Mouse (Mus musculus) CH12.LX (cell line): ENCODE measurements around the gene Trhde. TPM values are rescaled to one million over a fixed set of nuclear protein-coding genes. Genes with fewer than 3 reads are reported as not detected.

Experiments
- DNase-seq: peaks from one replicate; pipeline ENCODE4 v3.0.0-alpha.2; 2013; ENCODE audit errors: extremely low read depth
- H3K27ac ChIP-seq: 2 replicates; pipeline ENCODE4 v1.5.1; 2012; ENCODE audit warnings: low read depth, mild to moderate bottlenecking, control low read depth, moderate library complexity; ENCODE audit not compliant: insufficient read depth
- H3K27me3 ChIP-seq: replicated peaks from 2 replicates; pipeline ENCODE3; 2012; ENCODE audit warnings: inconsistent platforms
- H3K36me3 ChIP-seq, 2 experiments: replicated peaks in 1 of 2; 2 replicates each; pipeline versions ENCODE3 to v1.6.1; 2012; ENCODE audit warnings: inconsistent platforms in 1 of 2, low read length in 1 of 2, mild to moderate bottlenecking in 1 of 2, mixed read lengths in 1 of 2, moderate library complexity in 1 of 2; ENCODE audit not compliant: control insufficient read depth in 1 of 2, insufficient read depth in 1 of 2
- H3K4me1 ChIP-seq, 2 experiments: 2 replicates each; pipeline ENCODE4 v1.6.1; 2012; ENCODE audit warnings: inconsistent platforms in 1 of 2, moderate library complexity in 1 of 2; ENCODE audit not compliant: insufficient read depth in 2 of 2, control insufficient read depth in 1 of 2
- H3K4me2 ChIP-seq: 2 replicates; pipeline ENCODE4 v1.6.1; 2012; ENCODE audit warnings: low read depth, mild to moderate bottlenecking, control low read depth; ENCODE audit not compliant: poor library complexity, insufficient read depth, severe bottlenecking
- H3K4me3 ChIP-seq, 3 experiments: fragments of 150-350 bp in 1 of 3; sonication (generic) in 1 of 3; replicated peaks in 1 of 3; 2 replicates each; pipeline versions ENCODE3 to v1.5.1; 2011 to 2012; ENCODE audit warnings: low read depth in 2 of 3, low read length in 2 of 3, mild to moderate bottlenecking in 2 of 3, moderate library complexity in 2 of 3, control low read depth in 1 of 3, improper control_type of control experiment in 1 of 3, inconsistent platforms in 1 of 3, mixed read lengths in 1 of 3; ENCODE audit not compliant: poor library complexity in 1 of 3
- H3K79me2 ChIP-seq: replicated peaks from 2 replicates; pipeline ENCODE4 v1.6.1; 2012; ENCODE audit warnings: mild to moderate bottlenecking, moderate library complexity; ENCODE audit not compliant: control insufficient read depth, poor library complexity, insufficient read depth, severe bottlenecking; ENCODE audit errors: extremely low read depth
- H3K9ac ChIP-seq: 2 replicates; pipeline ENCODE4 v1.6.1; 2012; ENCODE audit warnings: low read depth, mild to moderate bottlenecking, control low read depth, moderate library complexity; ENCODE audit not compliant: insufficient read depth
- H3K9me3 ChIP-seq: replicated peaks from 2 replicates; pipeline ENCODE3; 2012; ENCODE audit warnings: low read length, inconsistent platforms, mixed read lengths
- BHLHE40 ChIP-seq: IDR thresholded peaks from 2 replicates; pipeline ENCODE4 v1.6.1; 2011; ENCODE audit warnings: mild to moderate bottlenecking, low read depth, low read length, improper control_type of control experiment
- CHD2 ChIP-seq: IDR thresholded peaks from 2 replicates; pipeline ENCODE4 v1.6.1; 2011; ENCODE audit warnings: low read length, improper control_type of control experiment
- E2F4 ChIP-seq: IDR thresholded peaks from 2 replicates; pipeline ENCODE4 v1.6.1; 2011; ENCODE audit warnings: low read depth, low read length, improper control_type of control experiment; ENCODE audit not compliant: insufficient replicate concordance
- ELF1 ChIP-seq: IDR thresholded peaks from 2 replicates; pipeline ENCODE4 v1.6.1; 2014; ENCODE audit warnings: low read depth, mild to moderate bottlenecking, inconsistent platforms, low read length, improper control_type of control experiment
- EP300 ChIP-seq: IDR thresholded peaks from 2 replicates; pipeline ENCODE4 v1.6.1; 2011; ENCODE audit warnings: low read length, improper control_type of control experiment
- JUN ChIP-seq: IDR thresholded peaks from 2 replicates; pipeline ENCODE4 v1.6.1; 2011; ENCODE audit warnings: low read depth, mild to moderate bottlenecking, low read length, improper control_type of control experiment, moderate library complexity; ENCODE audit not compliant: insufficient read depth
- JUND ChIP-seq: conservative IDR thresholded peaks from 2 replicates; pipeline ENCODE4 v1.6.1; 2011; ENCODE audit warnings: low read depth, low read length, improper control_type of control experiment
- MAFK ChIP-seq: IDR thresholded peaks from 2 replicates; pipeline ENCODE4 v1.6.1; 2011; ENCODE audit warnings: low read length, improper control_type of control experiment; ENCODE audit not compliant: insufficient replicate concordance
- MAX ChIP-seq: IDR thresholded peaks from 2 replicates; pipeline ENCODE4 v1.6.1; 2011; ENCODE audit warnings: low read length, improper control_type of control experiment
- MAZ ChIP-seq: IDR thresholded peaks from 2 replicates; pipeline ENCODE4 v1.6.1; 2012; ENCODE audit warnings: low read depth, mild to moderate bottlenecking, inconsistent platforms, low read length, improper control_type of control experiment, moderate library complexity
- MEF2A ChIP-seq: IDR thresholded peaks from 2 replicates; pipeline ENCODE4 v1.6.1; 2014; ENCODE audit warnings: low read depth, mild to moderate bottlenecking, inconsistent platforms, low read length, improper control_type of control experiment, borderline replicate concordance
- MXI1 ChIP-seq: IDR thresholded peaks from 2 replicates; pipeline ENCODE4 v1.6.1; 2011; ENCODE audit warnings: mild to moderate bottlenecking, low read depth, low read length, improper control_type of control experiment
- MYC ChIP-seq: IDR thresholded peaks from 2 replicates; pipeline ENCODE4 v1.6.1; 2011; ENCODE audit warnings: low read depth, mild to moderate bottlenecking, improper control_type of control experiment, low read length
- NELFE ChIP-seq: IDR thresholded peaks from 2 replicates; pipeline ENCODE4 v1.6.1; 2011; ENCODE audit warnings: low read depth, low read length, improper control_type of control experiment
- POLR2A ChIP-seq: IDR thresholded peaks from 2 replicates; pipeline ENCODE4 v1.6.1; 2011; ENCODE audit warnings: low read depth, mild to moderate bottlenecking, improper control_type of control experiment, low read length
- POLR2AphosphoS2 ChIP-seq: IDR thresholded peaks from 2 replicates; pipeline ENCODE4 v1.6.1; 2011; ENCODE audit warnings: low read depth, low read length, improper control_type of control experiment
- RAD21 ChIP-seq: IDR thresholded peaks from 2 replicates; pipeline ENCODE4 v1.6.1; 2011; ENCODE audit warnings: low read depth, mild to moderate bottlenecking, low read length, improper control_type of control experiment, moderate library complexity
- RCOR1 ChIP-seq: conservative IDR thresholded peaks from 2 replicates; pipeline ENCODE4 v1.6.1; 2012; ENCODE audit warnings: low read depth, mild to moderate bottlenecking, inconsistent platforms, low read length, improper control_type of control experiment
- TCF12 ChIP-seq: IDR thresholded peaks from 2 replicates; pipeline ENCODE4 v1.6.1; 2014; ENCODE audit warnings: low read depth, mild to moderate bottlenecking, inconsistent platforms, low read length, improper control_type of control experiment
- UBTF ChIP-seq: IDR thresholded peaks from 2 replicates; pipeline ENCODE4 v1.6.1; 2012; ENCODE audit warnings: low read depth, mild to moderate bottlenecking, inconsistent platforms, low read length, improper control_type of control experiment, moderate library complexity
- USF1 ChIP-seq: IDR thresholded peaks from 2 replicates; pipeline ENCODE4 v1.6.1; 2014; ENCODE audit warnings: low read depth, mild to moderate bottlenecking, inconsistent platforms, low read length, improper control_type of control experiment
- USF2 ChIP-seq: conservative IDR thresholded peaks from 2 replicates; pipeline ENCODE4 v1.6.1; 2011; ENCODE audit warnings: low read depth, low read length, improper control_type of control experiment
- ZC3H11A ChIP-seq: IDR thresholded peaks from 2 replicates; pipeline ENCODE4 v1.6.1; 2012; ENCODE audit warnings: low read depth, mild to moderate bottlenecking, inconsistent platforms, low read length, improper control_type of control experiment
- dilution Hi-C: fragments of 300-500 bp; cut with MboI; formaldehyde crosslinking; loops from 2 replicates; pipeline ENCODE4 v1.14.3; 2020; ENCODE audit warnings: low sequenced_read_pairs; ENCODE audit not compliant: extremely low pct_unique_long_range_greater_than_20kb, extremely low pct_ligation_motif_present
- in situ Hi-C: fragments of 300-500 bp; cut with MboI; formaldehyde crosslinking; loops from 3 replicates; pipeline ENCODE4 v1.14.3; 2019; ENCODE audit warnings: low sequenced_read_pairs, low pct_ligation_motif_present, low pct_unique_long_range_greater_than_20kb, mixed read lengths
- polyA plus RNA-seq: library from polyadenylated mRNA; unstranded; fragments of >175 nt; gene quantifications from 2 replicates; pipeline ENCODE4 v1.2.1, GENCODE M21; 2012; ENCODE audit warnings: low read depth; ENCODE audit not compliant: insufficient read length
- total RNA-seq, 2 experiments: library from RNA; depleted of rRNA; stranded (reverse); fragments of 300-350 nt in 1 of 2; fragments of >200 nt in 1 of 2; gene quantifications; 2 replicates each; pipeline ENCODE4 v1.2.3; 2012 to 2014

Gene Trhde
- total and polyA plus RNA-seq, 3 experiments = not detected

- H3K79me2 ChIP-seq = no peaks in the 10 kb centered on the region
- H3K4me2 ChIP-seq = no peak overlapping the region
- dilution Hi-C loops = no loop called here
- no peak overlapping the region for H3K27ac ChIP-seq
- no peak for DNase-seq
- H3K4me1 ChIP-seq = no peaks in the 10 kb centered on the region
- in situ Hi-C loops = no loop called here
- H3K4me3 ChIP-seq = no peak overlapping the region
- H3K9ac ChIP-seq = no peak overlapping the region
- H3K36me3 ChIP-seq = no peaks in the 10 kb centered on the region
- H3K9me3 ChIP-seq = no peaks in the 10 kb centered on the region
- TF ChIP-seq JUN (no peak), POLR2A (no peak), MAX (no peak), TCF12 (no peak), RCOR1 (no peak), MXI1 (no peak), USF1 (no peak), MAFK (no peak), ELF1 (no peak), UBTF (no peak), BHLHE40 (no peak), JUND (no peak), POLR2AphosphoS2 (no peak), CHD2 (no peak), USF2 (no peak), MAZ (no peak), MEF2A (no peak), EP300 (no peak), E2F4 (no peak), ZC3H11A (no peak)
- H3K27me3 ChIP-seq = no peaks in the 10 kb centered on the region
Measured at GRCm38 (mm10) chr10:114578926-114579325, 223.2 kb downstream of the Trhde start.

GRCm38 (mm10) chr10:114567891-114568290 is 234.2 kb downstream of the Trhde start:
- Histone ChIP-seq H3K9ac (no peak overlapping the region), H3K27me3 (no peaks in the 10 kb centered on the region), H3K4me1 (no peaks in the 10 kb centered on the region), H3K4me3 (no peak overlapping the region), H3K9me3 (no peaks in the 10 kb centered on the region), H3K27ac (no peak overlapping the region), H3K4me2 (no peak overlapping the region), H3K79me2 (no peaks in the 10 kb centered on the region), H3K36me3 (no peaks in the 10 kb centered on the region)
- dilution Hi-C loops (no loop called here), in situ Hi-C loops (no loop called here)
- DNase-seq = no peak
- TF ChIP-seq MYC = no peak
- TF ChIP-seq NELFE = no peak
- no peak for TF ChIP-seq POLR2AphosphoS2
- TF ChIP-seq MEF2A = no peak
- no peak for TF ChIP-seq MAFK
- no peak for TF ChIP-seq RAD21
- TF ChIP-seq CHD2 = no peak
- TF ChIP-seq, all 38 proteins: peak for 0
